In the genomic region with DNA sequence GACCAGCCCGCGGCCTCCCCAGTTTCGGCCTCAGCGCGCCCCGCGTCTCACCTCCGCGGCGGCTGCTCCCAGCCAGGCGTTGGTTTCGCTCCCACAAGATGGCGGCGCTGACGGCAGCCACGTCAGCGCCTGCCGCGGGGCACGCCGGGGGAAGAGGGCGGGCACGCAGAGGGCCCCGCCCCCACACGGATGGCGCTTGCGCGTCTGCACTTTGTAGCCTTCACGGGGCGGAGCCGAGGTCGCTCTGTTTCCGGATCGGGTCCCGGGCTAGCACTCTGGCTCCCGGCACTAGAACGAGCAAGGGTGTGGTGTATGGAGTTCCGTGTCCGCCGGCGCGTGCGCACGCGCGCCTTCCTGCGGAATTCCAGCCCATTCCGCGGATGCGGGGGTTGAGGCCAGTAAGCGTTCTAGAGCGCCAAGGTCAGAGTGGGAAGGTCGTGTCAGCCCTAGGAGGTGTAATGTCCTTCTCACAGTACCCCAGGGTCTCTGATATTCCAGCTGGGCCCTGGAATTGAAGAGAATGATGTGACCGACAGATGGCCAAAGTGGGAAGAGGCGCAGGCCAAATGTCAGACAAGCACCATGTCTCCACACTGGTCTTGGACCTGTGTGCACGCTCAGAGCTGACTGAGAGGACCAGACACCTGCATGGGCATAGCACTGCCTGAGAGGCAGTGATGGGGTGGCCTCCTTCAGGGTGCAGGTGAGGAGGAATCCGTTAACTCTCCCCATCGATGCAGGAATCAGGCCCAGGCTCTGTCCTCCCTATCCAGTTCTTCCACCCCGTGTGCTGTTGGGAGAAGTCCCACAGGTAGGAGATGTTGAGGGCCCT, we compare ENCODE assay signal across 8 mouse cellular contexts. TPM values are rescaled to one million over a fixed set of nuclear protein-coding genes. Genes with fewer than 3 reads are reported as not detected.
DNase-seq lines count a peak whose midpoint lies in the region; ATAC-seq and TF ChIP-seq lines count a peak whose summit lies in the region.

A gene (minus strand): TSS at position 149 of the 832 bp plus-strand sequence.

- DNase-seq in WW6 (ENCODE audit: low read depth, low spot score) = peak; percentile 99
- DNase-seq in cerebellum, postnatal 4 days (ENCODE audit: low spot score in 2 of 2) = peak; percentile 93 to 96
- DNase-seq in gastrocnemius, adult 2 months = peak; percentile 98
- peak; percentile 99 for DNase-seq in hindbrain, postnatal 0 days (ENCODE audit: low spot score)
- DNase-seq in left cerebral cortex, adult 2 months (ENCODE audit: extremely low spot score in 1 of 2, low spot score in 2 of 2) = peak; percentile 96 to 97
- peak; percentile 95 to 98 for DNase-seq in right cerebral cortex, adult 2 months (ENCODE audit: low spot score in 2 of 2)
- DNase-seq in urinary bladder, postnatal 14 days (ENCODE audit: low spot score) = peak; percentile 97

- peak within 1 kb of the TSS; percentile 99 for H3K27ac ChIP-seq in gastrocnemius, adult 2 months
- peak within 1 kb of the TSS; percentile 94 for H3K27ac ChIP-seq in hindbrain, postnatal 0 days
- H3K27ac ChIP-seq in left cerebral cortex, adult 2 months = peak within 1 kb of the TSS; percentile 98

- peaks cover 12% of the 10 kb centered on the region for H3K4me1 ChIP-seq in hindbrain, postnatal 0 days (ENCODE audit: insufficient read depth, low read length)

- intact Hi-C loops in gastrocnemius, adult 2 months (cut with DNase I) = no loop called here
- intact Hi-C loops in left cerebral cortex, adult 2 months (cut with DNase I) = loop anchor here (1.0 to 5.0 kb wide), 3 partner anchors 20 to 259 kb away; a partner anchor contains a TSS

- ATAC-seq in hindbrain, postnatal 0 days = peak; percentile 97
- ATAC-seq in megakaryocyte, adult 5-6 weeks (ENCODE audit: poor library complexity, severe bottlenecking) = peak; percentile 82

- peak within 1 kb of the TSS; percentile 95 for H3K9ac ChIP-seq in hindbrain, postnatal 0 days (replicated peaks; ENCODE audit: low read length)

- no peak for TF ChIP-seq CTCF in gastrocnemius, adult 2 months (IDR thresholded peaks at IDR 0.05)
- no peak for TF ChIP-seq CTCF in hindbrain, postnatal 0 days (IDR thresholded peaks at IDR 0.05; ENCODE audit: low read depth)
- no peak for TF ChIP-seq CTCF in left cerebral cortex, adult 2 months (IDR thresholded peaks at IDR 0.05)

- 4% methylated on average over 58 of the region's 59 CpGs for WGBS in hindbrain, postnatal 0 days

- H3K4me3 ChIP-seq in gastrocnemius, adult 2 months = peak within 1 kb of the TSS; percentile 79
- H3K4me3 ChIP-seq in hindbrain, postnatal 0 days (ENCODE audit: low read length) = peak within 1 kb of the TSS; percentile 93
- peak within 1 kb of the TSS; percentile 95 for H3K4me3 ChIP-seq in left cerebral cortex, adult 2 months

- H3K4me2 ChIP-seq in hindbrain, postnatal 0 days (ENCODE audit: low read depth, low read length) = peak within 1 kb of the TSS; percentile 71

- H3K36me3 ChIP-seq in hindbrain, postnatal 0 days (ENCODE audit: insufficient read depth, low read length) = no peaks in the 10 kb centered on the region

- H3K9me3 ChIP-seq in hindbrain, postnatal 0 days (ENCODE audit: low read length) = no peaks in the 10 kb centered on the region

- H3K27me3 ChIP-seq in hindbrain, postnatal 0 days (ENCODE audit: insufficient read depth, low read length) = no peaks in the 10 kb centered on the region

RNA-seq across cellular contexts. Expression of the gene that starts here (rescaled TPM):
- 100 to 1,000 TPM; 226 to 229 TPM for total RNA-seq in gastrocnemius, adult 2 months (2021)
- total RNA-seq in hindbrain, postnatal 0 days (2014; rRNA removed) = 352 and 363 TPM in 2 replicates
- 609 and 632 TPM in 2 replicates for polyA plus RNA-seq in hindbrain, postnatal 0 days (2015; fragmentation: Nextera tagmentation; extraction: Ambion mirVana)
- 100 to 1,000 TPM; 409 to 423 TPM for total RNA-seq in left cerebral cortex, adult 2 months (2021)
- 312 and 325 TPM in 2 replicates for total RNA-seq in megakaryocyte, adult 5-6 weeks (2015)
- total RNA-seq in megakaryocyte, adult 5-6 weeks (2017) = 342 and 408 TPM in 2 replicates

Comparison
In these comparisons a context has a peak if more than half of its experiments do, and no peak if none do; other contexts are left out.
1. Peak in every context shown above with its lines: DNase-seq, ATAC-seq, H3K4me3 ChIP-seq and H3K27ac ChIP-seq.